Mouse (Mus musculus): Measurements from ENCODE around the gene Tmod3. TPM values are rescaled to one million over a fixed set of nuclear protein-coding genes. Genes with fewer than 3 reads are reported as not detected.
"Not testable (repeated sequence)": the region's sequence is repeated elsewhere in the genome, so short reads cannot be mapped to it uniquely, and the experiment has no call there.

Tmod3 gene
- polyA plus RNA-seq, 2 experiments: 9.1 to 23.8 TPM

DNA sequence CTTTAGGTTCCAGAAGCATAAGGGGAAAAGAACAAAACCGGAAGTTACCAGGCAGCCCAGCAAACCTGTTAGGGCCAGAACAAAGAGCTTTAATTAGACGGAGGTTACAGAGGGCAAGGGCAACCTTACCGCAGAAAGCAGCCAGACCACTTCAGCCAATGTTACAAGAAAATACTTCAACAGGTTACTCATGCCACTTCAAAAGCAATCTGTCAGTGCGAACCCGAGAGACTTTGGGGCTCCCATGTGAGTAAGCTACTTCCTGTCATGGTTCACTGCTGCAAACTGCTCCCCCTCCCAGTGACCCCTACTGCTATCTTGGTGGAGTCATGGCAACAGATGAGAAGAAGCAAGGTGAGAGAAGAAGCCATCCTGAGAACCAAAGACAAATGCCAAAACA, 18.0 kb downstream of the Tmod3 start:
- 15% methylated on average over 5 of the region's 5 CpGs for WGBS (ENCODE audit: insufficient replicate concordance)
- DNase-seq (ENCODE audit: low read depth in 3 of 3, low spot score in 3 of 3): no peak
- no peaks in the 10 kb centered on the region for H3K36me3 ChIP-seq (replicated peaks; ENCODE audit: control insufficient read depth, insufficient read depth, low read depth)
- H3K4me1 ChIP-seq (replicated peaks; ENCODE audit: control insufficient read depth in 2 of 2, insufficient read depth in 2 of 2, low read length in 1 of 2): peaks cover 0 to 18% of the 10 kb centered on the region in 2 experiments; a peak in 2 of 4 replicates
- ATAC-seq (ENCODE audit: insufficient read depth): no peak
- no peak overlapping the region for H3K4me3 ChIP-seq (ENCODE audit: insufficient read depth in 1 of 2, low read depth in 2 of 2, low read length in 2 of 2)
- no peak overlapping the region for H3K9ac ChIP-seq (replicated peaks)
- no peak overlapping the region for H3K27ac ChIP-seq
- no peak overlapping the region for H3K4me2 ChIP-seq (ENCODE audit: low read depth)
- H3K27me3 ChIP-seq (ENCODE audit: control insufficient read depth, insufficient read depth, low read length): no peaks in the 10 kb centered on the region
- H3K9me3 ChIP-seq (ENCODE audit: control insufficient read depth, low read length): no peaks in the 10 kb centered on the region
- TF ChIP-seq EP300 (IDR thresholded peaks at IDR 0.05; ENCODE audit: low read depth): no peak
- no peak for TF ChIP-seq CTCF (IDR thresholded peaks at IDR 0.05; ENCODE audit: low read depth)

DNA sequence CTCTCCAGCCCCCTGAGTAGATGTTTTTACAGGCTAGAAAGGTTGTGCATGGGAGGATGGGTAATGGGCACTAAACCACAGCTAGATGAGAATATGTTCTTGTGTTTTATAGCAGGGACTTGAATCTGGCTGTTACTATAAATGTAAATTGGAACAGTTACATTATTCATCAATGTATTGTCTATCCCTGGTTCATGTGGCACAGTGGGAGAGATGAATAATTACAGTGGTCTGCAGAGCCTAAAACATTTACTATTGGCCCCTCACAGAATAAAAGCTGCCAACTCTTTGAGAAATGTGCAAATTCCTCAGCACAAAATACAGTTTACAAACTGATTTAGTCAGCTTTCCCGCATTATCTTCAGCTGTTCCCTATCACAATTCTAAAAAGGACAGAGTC, 23.0 kb downstream of the Tmod3 start:
- no peak for ATAC-seq (ENCODE audit: insufficient read depth)
- no peak overlapping the region for H3K27ac ChIP-seq
- TF ChIP-seq CTCF (IDR thresholded peaks at IDR 0.05; ENCODE audit: low read depth) (no peak), EP300 (IDR thresholded peaks at IDR 0.05; ENCODE audit: low read depth) (no peak)
- WGBS (ENCODE audit: insufficient replicate concordance): 63% methylated on average over 1 of the region's 1 CpGs
- H3K4me2 ChIP-seq (ENCODE audit: low read depth): no peak overlapping the region
- no peak for DNase-seq (ENCODE audit: low read depth in 3 of 3, low spot score in 3 of 3)
- H3K27me3 ChIP-seq (ENCODE audit: control insufficient read depth, insufficient read depth, low read length): no peaks in the 10 kb centered on the region
- H3K9ac ChIP-seq (replicated peaks): no peak overlapping the region
- peaks cover 0 to 6% of the 10 kb centered on the region in 2 experiments; a peak in 1 of 4 replicates for H3K4me1 ChIP-seq (replicated peaks; ENCODE audit: control insufficient read depth in 2 of 2, insufficient read depth in 2 of 2, low read length in 1 of 2)
- no peaks in the 10 kb centered on the region for H3K9me3 ChIP-seq (ENCODE audit: control insufficient read depth, low read length)
- H3K36me3 ChIP-seq (replicated peaks; ENCODE audit: control insufficient read depth, insufficient read depth, low read depth): no peaks in the 10 kb centered on the region
- H3K4me3 ChIP-seq (ENCODE audit: insufficient read depth in 1 of 2, low read depth in 2 of 2, low read length in 2 of 2): no peak overlapping the region

DNA sequence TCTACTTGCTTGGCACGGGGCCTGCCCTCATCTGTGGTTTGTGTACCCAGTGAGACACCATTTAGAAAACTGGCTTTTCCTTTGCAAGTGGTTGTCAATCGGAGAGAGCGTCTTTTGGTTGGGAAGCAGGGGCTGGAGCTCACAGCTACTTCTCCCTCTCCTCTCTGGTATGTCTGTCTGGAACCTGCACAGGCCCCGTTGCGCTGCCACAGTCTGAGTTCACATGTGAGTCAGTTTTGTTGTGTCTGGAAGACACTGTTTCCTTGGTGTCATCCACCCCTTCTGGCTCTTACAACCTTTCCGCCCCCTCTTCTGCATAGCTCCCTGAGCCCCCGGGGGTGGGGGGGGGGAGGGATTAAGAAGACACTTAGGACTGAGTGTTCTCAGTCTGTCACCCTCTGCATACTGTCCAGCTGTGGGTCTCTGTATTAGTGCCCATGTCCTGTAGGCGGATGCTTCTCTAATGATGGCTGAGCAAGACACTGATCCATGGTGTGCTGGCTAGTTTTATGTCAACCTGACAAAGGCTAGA, 25.0 kb downstream of the Tmod3 start:
- no peaks in the 10 kb centered on the region for H3K9me3 ChIP-seq (ENCODE audit: control insufficient read depth, low read length)
- H3K27ac ChIP-seq: no peak overlapping the region
- no peaks in the 10 kb centered on the region; the same call in 1 of the 2 replicates for H3K36me3 ChIP-seq (replicated peaks; ENCODE audit: control insufficient read depth, insufficient read depth, low read depth)
- no peak overlapping the region for H3K4me3 ChIP-seq (ENCODE audit: insufficient read depth in 1 of 2, low read depth in 2 of 2, low read length in 2 of 2)
- no peak overlapping the region for H3K4me2 ChIP-seq (ENCODE audit: low read depth)
- ATAC-seq (ENCODE audit: insufficient read depth): no peak
- H3K4me1 ChIP-seq (replicated peaks; ENCODE audit: control insufficient read depth in 2 of 2, insufficient read depth in 2 of 2, low read length in 1 of 2): peaks cover 0 to 6% of the 10 kb centered on the region in 2 experiments; a peak in 1 of 4 replicates
- no peak for DNase-seq (ENCODE audit: low read depth in 3 of 3, low spot score in 3 of 3)
- H3K27me3 ChIP-seq (ENCODE audit: control insufficient read depth, insufficient read depth, low read length): no peaks in the 10 kb centered on the region
- WGBS (ENCODE audit: insufficient replicate concordance): 78% methylated on average over 8 of the region's 8 CpGs
- no peak for TF ChIP-seq CTCF (IDR thresholded peaks at IDR 0.05; ENCODE audit: low read depth)
- TF ChIP-seq EP300 (IDR thresholded peaks at IDR 0.05; ENCODE audit: low read depth): no peak
- no peak overlapping the region for H3K9ac ChIP-seq (replicated peaks)

DNA sequence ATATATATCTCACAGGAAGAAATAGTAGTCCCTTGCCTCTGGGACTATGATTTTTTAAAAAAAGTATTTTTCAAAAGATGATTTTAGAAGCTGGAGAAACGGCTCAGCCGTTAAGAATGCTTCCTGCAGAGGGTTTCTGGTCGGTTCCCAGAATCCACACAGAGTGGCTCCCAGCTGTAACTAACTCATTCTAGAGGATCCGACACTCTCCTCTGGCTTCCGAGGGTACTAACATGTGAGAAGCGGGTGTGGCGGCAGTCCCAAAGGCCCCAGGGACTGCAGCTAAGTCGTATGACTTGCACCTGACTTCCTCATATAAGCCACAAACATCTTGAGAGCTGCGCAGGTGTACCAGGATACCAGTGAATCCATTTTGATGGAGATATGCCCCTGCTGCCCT, 26.5 kb downstream of the Tmod3 start:
- DNase-seq (ENCODE audit: low read depth in 3 of 3, low spot score in 3 of 3); H3K4me3 ChIP-seq (ENCODE audit: insufficient read depth in 1 of 2, low read depth in 2 of 2, low read length in 2 of 2); H3K27me3 ChIP-seq (ENCODE audit: control insufficient read depth, insufficient read depth, low read length); H3K9me3 ChIP-seq (ENCODE audit: control insufficient read depth, low read length); H3K4me2 ChIP-seq (ENCODE audit: low read depth); H3K4me1 ChIP-seq (replicated peaks; ENCODE audit: control insufficient read depth in 2 of 2, insufficient read depth in 2 of 2, low read length in 1 of 2); H3K27ac ChIP-seq; H3K36me3 ChIP-seq (replicated peaks; ENCODE audit: control insufficient read depth, insufficient read depth, low read depth); H3K9ac ChIP-seq (replicated peaks); ATAC-seq (ENCODE audit: insufficient read depth): not testable (repeated sequence)
- 64% methylated on average over 8 of the region's 9 CpGs for WGBS (ENCODE audit: insufficient replicate concordance)

DNA sequence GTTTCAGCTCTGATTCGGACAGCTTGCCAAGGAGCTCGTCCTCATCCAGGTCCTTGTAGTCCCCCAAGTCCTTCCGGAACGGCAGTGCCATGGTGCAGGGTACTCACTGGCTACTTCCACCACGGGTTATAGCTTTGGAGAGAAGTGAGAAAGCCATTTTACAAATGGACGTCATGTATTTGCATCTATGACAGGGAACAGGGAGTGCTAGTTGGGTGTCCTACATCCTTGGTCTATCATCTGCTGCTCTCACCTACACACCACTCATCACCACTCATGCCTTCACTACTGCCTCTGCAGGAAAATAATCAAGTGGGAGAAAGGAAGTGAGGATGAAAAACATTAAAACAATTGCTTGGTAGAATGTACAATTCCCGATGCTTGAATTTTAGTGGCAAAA, 27.0 kb downstream of the Tmod3 start:
- Histone ChIP-seq H3K9me3 (ENCODE audit: control insufficient read depth, low read length) (no peaks in the 10 kb centered on the region), H3K4me3 (ENCODE audit: insufficient read depth in 1 of 2, low read depth in 2 of 2, low read length in 2 of 2) (no peak overlapping the region), H3K4me1 (replicated peaks; ENCODE audit: control insufficient read depth in 2 of 2, insufficient read depth in 2 of 2, low read length in 1 of 2) (peaks cover 0 to 9% of the 10 kb centered on the region in 2 experiments; a peak in 2 of 4 replicates), H3K4me2 (ENCODE audit: low read depth) (no peak overlapping the region), H3K36me3 (replicated peaks; ENCODE audit: control insufficient read depth, insufficient read depth, low read depth) (no peaks in the 10 kb centered on the region; the same call in 1 of the 2 replicates), H3K27ac (no peak overlapping the region), H3K27me3 (ENCODE audit: control insufficient read depth, insufficient read depth, low read length) (no peaks in the 10 kb centered on the region), H3K9ac (replicated peaks) (no peak overlapping the region)
- DNase-seq (ENCODE audit: low read depth in 3 of 3, low spot score in 3 of 3) (no peak), ATAC-seq (ENCODE audit: insufficient read depth) (no peak)
- TF ChIP-seq EP300 (IDR thresholded peaks at IDR 0.05; ENCODE audit: low read depth) (no peak), CTCF (IDR thresholded peaks at IDR 0.05; ENCODE audit: low read depth) (no peak)
- 71% methylated on average over 7 of the region's 7 CpGs for WGBS (ENCODE audit: insufficient replicate concordance)

Data from liver, embryonic 14.5 days (tissue).